Mouse (Mus musculus): ENCODE results near the gene Ski. TPM values are rescaled to one million over a fixed set of nuclear protein-coding genes. Genes with fewer than 3 reads are reported as not detected.

Gene Ski
- total RNA-seq, 2 experiments from 2014 or later: 119 to 129 TPM

- peak; percentile 74 to 77 for DNase-seq (ENCODE audit: extremely low spot score in 1 of 2, low spot score in 1 of 2)
Measured at GRCm38 (mm10) chr4:155235311-155236119, 13.1 kb upstream of the Ski start.

- DNase-seq (ENCODE audit: extremely low spot score in 1 of 2, low spot score in 1 of 2): no peak
Measured at GRCm38 (mm10) chr4:155234371-155235310, 12.2 kb upstream of the Ski start.

- DNase-seq (ENCODE audit: extremely low spot score in 1 of 2, low spot score in 1 of 2): peak; percentile 66 to 71
Measured at GRCm38 (mm10) chr4:155233878-155234277, 11.5 kb upstream of the Ski start.

GRCm38 (mm10) chr4:155228461-155228860 is 6.1 kb upstream of the Ski start:
- no peak for DNase-seq (ENCODE audit: extremely low spot score in 1 of 2, low spot score in 1 of 2)

- no peak for DNase-seq (ENCODE audit: extremely low spot score in 1 of 2, low spot score in 1 of 2)
Measured at GRCm38 (mm10) chr4:155227986-155228385, 5.6 kb upstream of the Ski start.

GRCm38 (mm10) chr4:155225918-155226317 is 3.5 kb upstream of the Ski start:
- DNase-seq (ENCODE audit: extremely low spot score in 1 of 2, low spot score in 1 of 2): no peak

- no peak for DNase-seq (ENCODE audit: extremely low spot score in 1 of 2, low spot score in 1 of 2)
Measured at GRCm38 (mm10) chr4:155223594-155224528, 1.5 kb upstream of the Ski start.

- peak; percentile 100 for DNase-seq (ENCODE audit: extremely low spot score in 1 of 2, low spot score in 1 of 2)
Measured at GRCm38 (mm10) chr4:155222841-155223593, 625 bp upstream of the Ski start.

- peak in 1 of 2 experiments; percentile 64 for DNase-seq (ENCODE audit: extremely low spot score in 1 of 2, low spot score in 1 of 2)
Measured at GRCm38 (mm10) chr4:155221599-155222551, 517 bp downstream of the Ski start.

- DNase-seq (ENCODE audit: extremely low spot score in 1 of 2, low spot score in 1 of 2): no peak
Measured at GRCm38 (mm10) chr4:155221106-155221505, 1.3 kb downstream of the Ski start.

GRCm38 (mm10) chr4:155220213-155221100 is 1.9 kb downstream of the Ski start:
- no peak for DNase-seq (ENCODE audit: extremely low spot score in 1 of 2, low spot score in 1 of 2)

- no peak for DNase-seq (ENCODE audit: extremely low spot score in 1 of 2, low spot score in 1 of 2)
Measured at GRCm38 (mm10) chr4:155219271-155220212, 2.9 kb downstream of the Ski start.

GRCm38 (mm10) chr4:155218104-155218732 is 4.2 kb downstream of the Ski start:
- DNase-seq (ENCODE audit: extremely low spot score in 1 of 2, low spot score in 1 of 2): no peak

- no peak for DNase-seq (ENCODE audit: extremely low spot score in 1 of 2, low spot score in 1 of 2)
Measured at GRCm38 (mm10) chr4:155217241-155218103, 4.9 kb downstream of the Ski start.

Measured in layer of hippocampus, postnatal 25 days (tissue).